Mouse (Mus musculus) MN1 (cell line): ENCODE measurements around the gene Nxf1.
"Not testable (repeated sequence)": the region's sequence is repeated elsewhere in the genome, so short reads cannot be mapped to it uniquely, and the experiment has no call there.

Experiments used
- DNase-seq: peaks from one replicate; pipeline ENCODE4 v3.0.0-alpha.2; 2016; ENCODE audit warnings: low spot score

Nxf1 gene

GRCm38 (mm10) chr19:8724392-8724791, 32.5 kb upstream of the Nxf1 start:
- DNase-seq: peak; percentile 24

- DNase-seq: no peak
These were observed 31.7 kb upstream of the Nxf1 start for GRCm38 (mm10) chr19:8725081-8725613.

GRCm38 (mm10) chr19:8726609-8727390, 30.1 kb upstream of the Nxf1 start:
- DNase-seq: no peak

GRCm38 (mm10) chr19:8727495-8728114, 29.3 kb upstream of the Nxf1 start:
- no peak for DNase-seq

GRCm38 (mm10) chr19:8728335-8729099, 28.4 kb upstream of the Nxf1 start:
- not testable (repeated sequence) for DNase-seq

- DNase-seq: no peak
These were observed 22.5 kb upstream of the Nxf1 start for GRCm38 (mm10) chr19:8734334-8734733.

- peak; percentile 88 for DNase-seq
These were observed 21.3 kb upstream of the Nxf1 start, which contains the start of gene Wdr74 for GRCm38 (mm10) chr19:8735389-8736159. Gene Wdr74 (plus strand): TSS chr19:8735827.

GRCm38 (mm10) chr19:8736160-8736467, 20.8 kb upstream of the Nxf1 start:
- DNase-seq: no peak

GRCm38 (mm10) chr19:8738911-8739310, 18.0 kb upstream of the Nxf1 start:
- DNase-seq: no peak

- DNase-seq: no peak
These were observed 17.2 kb upstream of the Nxf1 start for GRCm38 (mm10) chr19:8739646-8740045.

GRCm38 (mm10) chr19:8740603-8741002, 16.3 kb upstream of the Nxf1 start, which contains the start of gene 1700092M07Rik:
Gene 1700092M07Rik (plus strand): TSS chr19:8740718.
- peak; percentile 24 for DNase-seq

GRCm38 (mm10) chr19:8741243-8741869, 15.5 kb upstream of the Nxf1 start, which contains the start of gene Stx5a:
Gene Stx5a (plus strand): TSS chr19:8741413.
- DNase-seq: peak; percentile 95

GRCm38 (mm10) chr19:8742176-8742575, 14.7 kb upstream of the Nxf1 start:
- DNase-seq: no peak

- no peak for DNase-seq
These were observed 11.5 kb upstream of the Nxf1 start for GRCm38 (mm10) chr19:8745382-8745781.

GRCm38 (mm10) chr19:8747368-8747767, 9.5 kb upstream of the Nxf1 start:
- DNase-seq: no peak

GRCm38 (mm10) chr19:8755652-8756051, 1.2 kb upstream of the Nxf1 start:
- DNase-seq: no peak

- DNase-seq: no peak
These were observed 662 bp downstream of the Nxf1 start for GRCm38 (mm10) chr19:8757471-8757998.

GRCm38 (mm10) chr19:8758899-8759298, 2.0 kb downstream of the Nxf1 start:
- no peak for DNase-seq

- DNase-seq: no peak
These were observed 3.9 kb downstream of the Nxf1 start for GRCm38 (mm10) chr19:8760757-8761156.

GRCm38 (mm10) chr19:8763276-8763675, 6.4 kb downstream of the Nxf1 start:
- no peak for DNase-seq

GRCm38 (mm10) chr19:8765562-8765961, 8.7 kb downstream of the Nxf1 start:
- no peak for DNase-seq
